In genomic region chr4:135902606-135903242, GRCm38 (mm10) we compare ENCODE assay signal across 21 mouse cellular contexts. TPM values are rescaled to one million over a fixed set of nuclear protein-coding genes. Genes with fewer than 3 reads are reported as not detected.
"Had no signal": no experiment of that assay in that cellular context is flagged by ENCODE, and none has a peak within 500 bp of the region (broad histone marks: within the 10 kb centered on the region; RNA-seq: fewer than 3 reads in every experiment).

No protein-coding gene starts in this region.

- H3K9me3 ChIP-seq: liver, embryonic 13.5 days; liver, embryonic 15.5 days; lung, embryonic 15.5 days; megakaryocyte, embryonic 14.5 days; midbrain, embryonic 13.5 days; midbrain, embryonic 15.5 days; neural tube, embryonic 13.5 days; neural tube, embryonic 15.5 days had no signal

- H3K4me3 ChIP-seq: liver, embryonic 13.5 days; liver, embryonic 15.5 days; lung, embryonic 15.5 days; megakaryocyte, embryonic 14.5 days; midbrain, embryonic 13.5 days; midbrain, embryonic 15.5 days; neural tube, embryonic 13.5 days; neural tube, embryonic 15.5 days had no signal

- H3K4me2 ChIP-seq: liver, embryonic 11.5 days; liver, embryonic 13.5 days; liver, embryonic 15.5 days; lung, embryonic 15.5 days; midbrain, embryonic 11.5 days; midbrain, embryonic 13.5 days; midbrain, embryonic 15.5 days; neural tube, embryonic 13.5 days; neural tube, embryonic 15.5 days had no signal

- H3K27me3 ChIP-seq: liver, embryonic 13.5 days; liver, embryonic 15.5 days; lung, embryonic 15.5 days; megakaryocyte, embryonic 14.5 days; midbrain, embryonic 13.5 days; midbrain, embryonic 15.5 days; neural tube, embryonic 13.5 days; neural tube, embryonic 15.5 days had no signal

- H3K9ac ChIP-seq: liver, embryonic 13.5 days; liver, embryonic 15.5 days; liver, postnatal 0 days; lung, embryonic 15.5 days; midbrain, embryonic 13.5 days; midbrain, embryonic 15.5 days; neural tube, embryonic 13.5 days; neural tube, embryonic 15.5 days had no signal

- H3K36me3 ChIP-seq: liver, embryonic 13.5 days; liver, embryonic 15.5 days; lung, embryonic 15.5 days; midbrain, embryonic 13.5 days; midbrain, embryonic 15.5 days; neural tube, embryonic 13.5 days; neural tube, embryonic 15.5 days had no signal

- ATAC-seq: liver, postnatal 0 days; lung, postnatal 0 days; midbrain, embryonic 13.5 days; midbrain, embryonic 15.5 days had no signal

- DNase-seq: liver, embryonic 13.5 days; liver, postnatal 0 days; lung, adult 2 months; lung, postnatal 14 days; lung, postnatal 36 days; retina, postnatal 1 day; right cerebral cortex, adult 18-20 months; right cerebral cortex, postnatal 14 days; thymus, postnatal 14 days; thymus, postnatal 36 days had no signal

- H3K27ac ChIP-seq: liver, embryonic 13.5 days; liver, embryonic 15.5 days; lung, embryonic 15.5 days; macrophage; midbrain, embryonic 13.5 days; midbrain, embryonic 15.5 days; neural tube, embryonic 13.5 days; neural tube, embryonic 15.5 days had no signal

- H3K4me1 ChIP-seq: lung, embryonic 15.5 days; midbrain, embryonic 13.5 days; midbrain, embryonic 15.5 days; neural tube, embryonic 13.5 days; neural tube, embryonic 15.5 days had no signal

RNA-seq across cellular contexts. Expression of gene Cnr2, which starts 7.5 kb away (rescaled TPM):
- polyA plus RNA-seq: midbrain, embryonic 15.5 days had no signal
